Mouse (Mus musculus) cerebellum, adult (tissue): ENCODE measurements around the gene Mas1.

Experiments
- ATAC-seq: cut with Nextera tagmentation; 2 replicates; pipeline ENCODE4 v1.9.2; 2017; ENCODE audit warnings: mild to moderate bottlenecking, moderate library complexity, mixed read lengths; ENCODE audit not compliant: insufficient number of reproducible peaks, low FRiP score, low TSS enrichment

Mas1 gene

DNA sequence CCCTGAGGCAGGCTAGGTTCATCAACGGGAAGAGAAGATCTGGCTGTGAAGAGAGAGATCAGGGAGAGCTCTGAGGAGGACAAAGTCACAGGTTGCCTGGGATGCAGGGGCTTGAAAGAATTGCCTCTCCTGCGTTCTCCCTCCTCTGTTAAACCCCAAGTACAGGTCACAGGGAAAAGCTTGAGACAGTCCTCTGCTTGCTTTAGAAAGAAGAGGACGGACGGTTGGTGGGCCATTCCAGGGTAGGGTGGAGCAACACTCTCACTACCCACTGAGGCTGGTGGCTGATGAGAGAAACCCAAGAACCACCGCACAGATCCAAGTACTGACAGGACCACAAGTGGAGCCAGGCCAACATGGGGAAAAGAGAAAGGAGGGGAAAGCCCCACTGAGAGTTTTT, 7.8 kb upstream of the Mas1 start, which contains the start of gene Mrgprh:
Mrgprh (plus strand) TSS at position 301 of the 400 bp plus-strand sequence.
- no peak for ATAC-seq

DNA sequence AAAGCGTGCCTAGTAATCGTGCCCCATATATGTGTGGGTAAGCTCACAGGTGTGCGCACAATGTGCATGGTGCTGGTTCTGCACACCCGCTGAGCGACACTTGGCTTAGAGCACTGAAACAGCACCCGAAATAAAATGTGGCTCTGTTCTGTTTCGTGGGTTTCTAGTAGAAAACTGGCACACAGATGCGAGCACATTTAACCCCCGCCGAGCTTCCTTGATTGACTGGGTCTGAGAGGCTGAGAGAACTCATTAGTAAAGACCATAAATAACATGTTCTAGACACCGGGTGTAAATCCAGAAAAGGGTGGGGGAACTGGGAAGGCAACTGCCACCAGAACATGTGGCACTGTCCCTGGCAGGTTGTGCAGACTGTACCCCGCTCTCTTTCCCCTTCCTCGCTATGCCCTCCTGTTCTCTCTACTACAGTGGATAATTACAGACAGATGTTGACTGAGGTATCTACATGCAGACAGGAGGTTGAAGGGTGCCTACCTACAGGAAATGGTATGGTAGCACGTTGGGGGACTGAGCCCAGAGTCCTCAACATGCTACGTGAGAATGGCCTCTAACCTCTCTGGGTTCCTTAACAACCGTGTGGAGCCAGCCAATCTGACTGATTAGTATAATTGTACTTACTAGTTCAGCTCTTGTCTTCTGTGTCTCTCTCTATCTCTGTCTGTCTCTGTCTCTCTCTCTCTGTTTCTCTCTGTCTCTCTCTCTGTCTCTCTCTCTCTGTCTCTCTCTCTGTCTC, 4.5 kb upstream of the Mas1 start:
- ATAC-seq, result no peak

DNA sequence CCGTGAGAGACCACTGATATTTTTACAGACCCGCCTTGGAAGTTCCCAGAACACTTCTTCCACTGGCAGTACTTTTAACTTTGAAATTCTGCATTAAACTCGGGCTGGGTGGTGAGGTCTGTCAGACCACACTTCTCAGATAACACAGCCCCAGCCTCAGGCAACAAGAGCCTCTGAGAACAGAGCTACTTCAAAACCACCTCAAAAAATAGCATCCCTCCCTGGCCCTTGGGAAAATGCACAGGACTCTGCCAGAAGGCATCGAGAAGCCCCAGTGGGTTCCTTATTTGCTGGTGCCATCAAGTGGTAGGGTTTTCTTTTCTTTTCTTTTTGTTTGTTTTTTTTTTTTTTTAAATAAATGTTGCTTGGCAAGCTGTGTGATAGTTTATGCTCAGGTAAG, 697 bp upstream of the Mas1 start:
- ATAC-seq, result no peak

DNA sequence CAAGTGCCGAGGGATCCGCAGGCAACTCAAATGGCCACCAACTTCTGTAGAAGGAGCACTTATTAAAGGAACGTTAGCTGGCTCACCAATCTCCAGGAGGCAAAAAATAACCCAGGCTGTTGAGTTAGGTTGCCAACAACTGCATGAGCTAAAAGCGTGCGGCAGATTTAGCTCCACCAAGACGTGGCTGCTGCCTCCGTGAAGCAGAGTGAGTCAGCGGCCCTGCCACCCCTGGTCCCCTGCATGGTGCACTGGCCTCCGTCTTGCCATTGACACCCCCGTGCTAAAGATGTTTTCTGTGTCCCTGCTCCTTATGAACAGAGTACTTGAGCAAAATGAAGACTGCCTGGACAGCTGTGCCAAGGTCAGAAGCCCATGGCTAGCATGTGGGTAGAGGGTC, 1.1 kb downstream of the Mas1 start:
- ATAC-seq, result no peak

DNA sequence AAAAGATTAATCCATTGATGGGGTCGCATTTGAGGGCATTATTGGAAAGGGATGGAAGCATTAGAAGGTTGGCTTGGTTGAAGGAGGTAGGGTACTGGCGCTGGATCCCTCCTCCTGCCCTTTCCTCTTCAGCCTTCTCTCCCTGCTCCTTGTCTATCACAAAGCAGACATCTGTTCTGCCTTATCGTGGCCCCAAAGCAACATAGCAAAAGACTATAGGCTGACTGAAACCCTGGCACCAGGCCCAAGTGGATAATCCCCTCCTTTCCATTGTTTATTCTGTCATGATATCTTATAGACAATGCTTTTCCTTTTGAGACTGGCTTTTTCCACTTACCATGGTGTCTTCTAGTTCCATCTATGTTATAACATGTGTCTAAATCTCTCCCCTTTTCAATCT, 2.5 kb downstream of the Mas1 start:
- no peak for ATAC-seq

DNA sequence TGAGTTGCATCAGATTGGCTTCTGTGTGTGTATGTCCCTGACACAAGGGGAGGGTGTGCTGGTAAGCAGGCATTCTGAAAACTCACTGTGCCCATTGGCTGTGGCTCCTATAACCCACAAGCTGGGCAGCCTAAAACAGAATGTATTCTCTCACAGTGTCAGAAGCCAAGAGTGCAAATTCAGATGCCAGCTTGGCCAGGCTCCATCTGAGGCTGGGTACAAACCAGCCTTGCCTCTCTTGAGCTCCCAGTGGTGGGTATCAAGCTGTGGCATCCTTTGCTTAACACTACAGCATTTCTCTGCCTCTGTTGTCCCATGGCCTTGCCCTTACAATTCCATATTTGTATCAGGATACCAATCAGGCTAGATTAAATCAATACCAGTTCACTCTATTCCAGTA, 3.8 kb downstream of the Mas1 start:
- ATAC-seq, result no peak

DNA sequence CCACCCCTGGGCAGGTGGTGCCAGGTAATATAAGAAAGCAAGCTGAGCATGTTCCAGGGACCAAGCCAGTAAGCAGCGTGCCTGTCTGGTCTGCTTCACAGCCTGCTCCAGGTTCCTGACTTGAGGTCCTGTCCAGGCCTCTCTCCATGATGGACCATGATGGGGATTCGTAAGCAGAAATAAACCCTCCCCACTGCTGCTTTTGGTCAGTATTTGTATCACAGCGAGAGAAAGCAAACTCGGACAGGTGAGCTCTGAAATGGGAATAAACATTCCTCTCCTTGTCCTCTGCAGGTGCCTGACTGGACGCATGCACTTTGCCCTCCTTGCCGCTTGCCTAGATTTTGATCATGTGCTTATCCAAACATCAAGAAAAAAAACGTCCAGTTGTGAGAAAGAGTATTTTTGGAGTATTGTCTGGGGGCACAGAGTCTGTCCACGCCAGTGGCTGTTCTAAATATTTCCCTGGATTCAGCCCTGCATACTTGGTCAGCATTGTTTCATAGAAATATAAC, 8.9 kb downstream of the Mas1 start:
- ATAC-seq, result no peak

DNA sequence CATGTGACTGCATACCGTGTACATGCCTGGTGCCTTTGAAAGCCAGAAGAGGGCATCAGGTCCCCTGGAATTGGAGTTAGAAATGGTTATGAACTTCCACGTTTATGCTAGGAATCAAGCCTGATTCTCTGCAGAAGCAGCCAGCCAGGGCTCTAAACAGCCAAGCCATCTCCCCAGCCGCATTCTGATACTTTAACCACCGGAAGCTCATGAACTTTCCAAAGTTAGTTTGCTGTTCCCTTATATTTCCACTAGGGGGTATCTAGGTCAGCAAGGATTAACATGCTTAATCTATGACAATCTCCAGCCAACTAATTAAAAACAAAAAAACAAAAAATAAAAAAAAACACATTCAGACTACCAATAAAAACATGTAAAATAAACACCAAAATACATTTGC, 9.9 kb downstream of the Mas1 start:
- ATAC-seq, result no peak

DNA sequence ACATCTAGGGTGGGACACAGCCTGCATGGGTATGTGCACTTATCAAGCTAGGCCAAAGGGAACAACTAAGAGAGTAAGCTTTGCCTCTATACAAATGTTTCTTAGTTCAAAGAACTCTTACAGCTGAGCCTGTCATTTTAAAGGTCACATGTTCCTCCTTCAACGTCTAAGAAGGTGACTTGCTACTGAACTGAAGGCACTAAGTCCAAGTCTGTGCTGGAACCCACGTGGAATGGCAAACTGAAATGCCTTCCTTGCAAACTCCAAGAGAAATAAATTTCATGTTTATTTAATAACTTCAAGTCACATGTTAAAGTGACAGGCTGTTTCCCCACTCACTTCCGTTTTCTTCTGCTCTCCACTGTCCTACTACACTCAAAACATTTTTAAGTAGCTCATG, 10.5 kb downstream of the Mas1 start:
- no peak for ATAC-seq

DNA sequence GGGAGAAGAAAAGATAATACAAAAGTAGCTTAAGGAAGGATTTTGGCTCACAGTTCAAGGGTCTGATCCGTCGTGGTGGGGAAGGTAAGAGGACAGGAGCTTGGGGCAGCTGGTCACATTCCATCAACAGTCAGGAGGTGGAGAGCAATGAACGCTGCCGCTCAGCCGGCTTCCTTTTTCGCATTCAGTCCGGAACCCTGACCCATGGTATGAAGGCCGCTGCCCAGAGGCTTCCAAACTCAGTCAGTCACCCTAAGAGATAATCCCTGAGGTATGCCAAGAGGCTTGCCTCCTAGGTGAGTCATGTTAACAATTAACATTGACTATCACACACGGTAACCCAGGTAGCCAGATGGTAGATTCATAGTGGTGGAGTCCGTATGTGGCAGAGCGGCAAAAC, 13.6 kb downstream of the Mas1 start:
- ATAC-seq, result no peak

DNA sequence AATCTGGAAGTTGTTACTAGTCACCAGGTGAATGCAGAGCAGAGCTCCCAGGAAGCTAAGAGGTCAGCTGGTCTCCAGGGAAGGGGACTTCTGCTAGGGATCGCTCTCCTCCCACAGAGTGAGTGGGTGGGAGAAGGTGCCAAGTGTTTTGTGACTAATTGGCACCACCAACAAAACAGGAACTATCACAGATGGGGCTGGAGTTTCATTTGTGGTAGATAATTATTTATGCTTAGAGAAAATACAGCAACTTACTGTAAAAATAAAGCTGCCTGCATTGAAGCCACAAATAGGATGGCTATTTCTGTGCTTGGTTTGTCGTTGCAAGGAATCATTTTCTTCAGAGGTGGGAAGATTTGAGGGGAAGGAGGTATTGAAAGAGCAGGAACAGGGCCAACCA, 14.1 kb downstream of the Mas1 start:
- ATAC-seq, result no peak

DNA sequence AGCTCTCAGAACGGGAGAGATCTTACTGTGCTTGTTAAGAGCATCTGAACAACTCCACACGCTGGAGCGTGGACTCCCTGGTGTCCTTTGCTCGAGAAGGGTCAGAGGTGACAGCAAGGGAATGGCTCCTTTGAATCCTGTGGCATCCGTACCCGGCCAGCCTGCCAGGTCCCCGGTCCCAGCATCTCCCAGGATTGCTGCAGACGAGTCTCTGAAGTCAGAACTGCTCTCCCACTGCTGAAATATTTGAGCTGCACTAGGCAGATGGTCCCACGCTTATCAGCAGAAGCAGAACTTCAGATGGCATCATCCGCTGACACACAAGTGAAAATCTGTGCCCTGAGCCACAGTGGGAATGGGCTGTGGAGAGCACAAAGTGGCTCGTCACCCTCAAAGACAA, 16.3 kb downstream of the Mas1 start:
- ATAC-seq, result no peak

DNA sequence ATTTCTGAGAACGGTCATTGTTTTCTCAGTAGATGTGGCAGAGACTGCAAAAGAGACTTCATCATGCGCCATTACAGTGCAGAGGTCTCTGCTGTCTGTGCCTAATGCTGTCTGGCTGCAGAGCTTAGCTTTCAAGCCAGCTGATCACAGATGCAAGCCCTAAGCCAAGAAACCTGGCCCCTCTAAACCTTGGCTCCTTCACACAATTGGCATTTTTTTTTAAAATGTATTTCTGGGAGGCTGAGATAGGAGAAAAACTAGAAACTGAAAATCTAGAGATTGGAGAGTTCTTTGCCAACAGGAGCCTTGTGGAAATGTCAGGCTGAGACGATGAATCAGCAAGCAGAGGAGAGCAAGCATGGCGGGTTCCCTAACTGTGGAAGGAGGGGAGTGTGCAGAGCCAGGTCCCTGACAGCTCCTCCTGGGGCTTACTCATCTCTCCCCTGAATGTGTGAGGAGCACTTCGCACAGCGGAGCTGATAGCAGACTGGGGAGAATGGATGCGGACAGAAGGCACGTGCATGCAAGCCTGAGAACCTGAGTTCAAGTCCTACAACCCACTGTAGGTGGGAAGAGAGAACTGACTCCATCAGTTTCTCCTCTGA, 18.1 kb downstream of the Mas1 start:
- ATAC-seq, result no peak

DNA sequence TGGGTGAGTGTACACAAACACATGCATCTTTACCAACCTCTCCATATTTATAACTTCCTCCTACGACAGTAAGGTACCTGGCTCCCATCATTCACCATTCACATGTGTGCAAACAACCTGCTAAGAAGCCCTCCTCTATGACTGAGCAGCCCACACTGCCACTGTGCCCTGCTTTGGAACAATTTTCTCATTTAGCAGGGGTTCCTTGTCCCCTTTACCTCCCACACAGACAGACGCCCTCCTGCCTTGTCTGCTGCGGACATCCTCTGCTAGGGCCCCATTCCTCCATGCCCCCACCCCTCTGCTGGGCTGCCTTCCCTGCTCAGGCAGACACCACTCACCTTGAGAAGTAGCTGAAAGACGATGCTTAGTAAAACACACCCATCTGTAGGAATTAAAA, 20.2 kb downstream of the Mas1 start:
- ATAC-seq, result no peak

DNA sequence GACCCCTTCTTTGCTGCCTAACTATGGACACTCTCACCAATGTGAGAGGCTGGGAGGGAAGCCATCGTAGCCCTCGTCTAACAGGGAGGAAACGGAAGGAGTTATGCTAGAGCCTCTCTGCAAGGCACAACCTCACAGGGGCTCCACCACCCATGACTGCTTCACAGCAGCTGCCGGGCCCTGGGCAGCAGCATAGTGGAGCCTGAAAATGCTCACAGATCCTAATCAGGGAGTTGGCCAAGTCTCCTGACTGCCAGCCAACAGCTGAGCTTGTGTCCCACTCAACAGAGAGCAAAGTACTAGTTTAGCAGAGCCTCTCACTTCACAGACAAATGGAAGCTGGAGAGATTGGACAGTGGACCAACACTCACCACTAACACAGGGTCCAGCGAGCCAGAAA, 21.5 kb downstream of the Mas1 start:
- ATAC-seq, result no peak

DNA sequence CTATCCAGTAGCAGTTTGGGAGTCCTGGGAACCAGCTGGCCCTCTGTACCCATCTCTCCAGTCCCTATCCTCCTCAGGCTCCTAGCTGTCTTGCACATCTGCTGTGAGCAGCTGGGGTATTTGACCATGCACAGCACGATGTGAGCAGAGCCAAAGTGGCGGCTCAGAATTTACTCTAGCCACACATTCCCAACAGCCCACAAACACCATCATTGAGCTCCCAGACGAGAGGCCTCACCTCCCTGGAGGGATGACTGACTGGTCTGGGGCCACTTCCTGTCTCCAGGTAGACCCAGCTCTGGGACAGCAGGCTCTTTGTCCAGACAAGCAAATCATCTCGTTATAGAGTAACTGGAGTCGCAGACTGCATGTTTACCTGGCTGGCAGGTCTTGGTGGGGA, 22.1 kb downstream of the Mas1 start:
- ATAC-seq, result no peak

DNA sequence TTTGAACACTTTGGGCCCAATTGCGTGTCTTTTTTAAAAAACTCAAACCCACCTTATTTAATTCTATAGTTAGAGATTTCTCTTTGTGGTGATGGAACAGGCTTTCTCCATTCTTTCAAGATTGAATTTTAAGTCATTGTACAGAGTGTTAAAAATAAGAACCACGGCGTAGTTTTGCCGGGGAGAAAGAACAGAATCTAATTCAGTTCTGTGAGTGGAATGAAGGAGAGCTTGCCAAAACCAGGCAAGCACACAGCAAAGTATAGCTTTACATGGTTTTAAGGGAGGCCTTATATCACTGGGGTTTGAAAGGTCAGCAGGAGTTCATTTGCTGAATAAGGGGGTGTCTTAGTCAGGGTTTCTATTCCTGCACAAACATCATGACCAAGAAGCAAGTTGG, 23.4 kb downstream of the Mas1 start:
- no peak for ATAC-seq

DNA sequence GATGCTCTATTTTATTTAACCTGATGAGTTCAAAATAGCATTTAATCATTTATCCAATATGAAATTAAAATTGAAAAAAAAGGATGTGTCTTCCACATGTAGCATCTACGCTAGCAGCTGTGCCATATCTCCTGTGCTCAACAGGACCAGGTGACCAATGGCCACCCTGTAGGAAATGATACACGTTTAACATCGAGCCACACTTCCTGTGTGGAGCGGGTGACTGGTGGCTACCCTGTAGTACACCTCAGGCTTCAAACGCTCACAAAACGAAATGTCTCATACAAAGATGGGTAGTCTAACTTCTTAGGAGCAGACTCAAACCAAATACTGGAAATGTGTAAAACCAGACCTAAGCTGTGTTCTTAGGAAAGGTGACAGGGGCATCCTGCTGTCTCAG, 24.1 kb downstream of the Mas1 start:
- ATAC-seq, result no peak

DNA sequence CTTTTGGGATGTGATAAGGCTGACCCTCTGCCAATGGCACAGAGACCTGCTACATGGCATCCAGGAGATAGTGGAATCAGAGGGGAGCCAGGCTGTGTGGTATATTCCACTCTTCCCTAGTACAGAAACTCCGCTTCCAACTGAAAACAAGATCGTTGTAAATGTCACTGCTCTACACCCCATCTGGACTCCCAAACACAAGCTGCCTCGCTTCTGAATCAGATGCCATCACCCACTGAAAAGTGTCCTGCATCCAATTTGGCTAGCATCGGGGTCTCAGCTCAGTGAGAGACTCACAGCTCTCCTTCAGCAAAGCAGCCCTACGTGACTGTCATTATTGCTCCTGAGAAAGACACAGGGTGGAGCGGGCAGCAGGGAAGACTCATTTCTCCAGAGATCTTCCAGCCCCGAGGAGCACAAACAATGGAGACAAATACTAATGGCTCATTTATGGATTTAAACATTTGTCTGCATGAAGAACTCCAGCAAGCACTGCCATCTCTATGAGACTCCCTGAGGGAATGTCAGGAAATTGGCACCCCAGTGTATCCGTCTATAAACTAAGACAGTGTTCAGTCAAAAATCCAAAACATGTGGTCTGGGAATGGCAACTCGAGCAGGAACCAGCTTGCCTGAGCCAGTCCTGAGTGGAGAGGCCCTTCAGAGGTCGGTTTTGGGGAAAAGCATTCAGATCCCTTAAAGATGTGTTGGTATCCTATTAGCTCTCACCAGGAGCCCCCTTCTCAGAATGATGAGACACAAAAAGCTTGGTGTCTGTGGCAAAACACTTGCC, 28.3 kb downstream of the Mas1 start:
- peak; percentile 49; the same call in 1 of the 2 replicates for ATAC-seq

DNA sequence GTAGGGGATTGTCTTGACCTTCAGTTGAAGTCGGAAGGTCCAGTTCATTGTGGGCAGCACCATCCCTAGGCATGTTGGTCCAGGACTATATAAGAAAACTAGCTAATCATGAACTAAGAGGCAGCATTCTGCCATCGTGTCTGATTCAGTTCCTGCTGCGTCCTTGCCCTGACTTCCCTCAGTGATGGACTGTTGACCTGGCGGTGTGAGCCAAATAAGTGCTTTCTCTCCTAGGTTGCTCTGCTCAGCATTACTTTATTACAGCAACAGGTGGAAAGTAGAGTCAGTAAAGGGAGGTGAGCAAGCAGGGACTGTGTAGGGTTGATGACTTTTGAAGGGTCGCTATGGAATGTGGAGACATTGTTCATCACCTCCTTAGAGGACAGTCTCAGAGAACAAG, 32.2 kb downstream of the Mas1 start:
- ATAC-seq, result no peak

DNA sequence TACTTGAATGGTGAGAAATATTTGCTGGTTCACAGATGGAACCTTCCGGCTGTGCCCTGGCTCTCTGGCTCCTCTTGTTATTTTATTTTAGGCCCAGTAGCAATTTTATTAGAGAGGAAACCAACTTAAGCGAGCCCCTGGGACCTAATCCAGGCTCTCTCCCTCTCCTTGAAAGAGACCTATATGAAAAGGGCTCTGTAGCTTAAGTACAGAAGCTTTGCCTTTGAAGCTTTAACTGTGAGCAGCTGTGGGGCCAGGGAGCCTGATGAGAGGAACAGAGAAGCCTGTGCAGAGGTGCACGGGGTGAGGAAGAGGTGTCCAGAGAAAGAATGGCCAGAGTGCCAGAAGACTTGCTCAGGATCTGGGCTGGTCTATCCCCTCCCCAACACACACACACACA, 33.1 kb downstream of the Mas1 start:
- no peak for ATAC-seq
